Mouse (Mus musculus) naive thymus-derived CD4-positive, alpha-beta T cell, adult 2 months (primary cell): Measurements from ENCODE around the gene Poc1b.
"Not testable (repeated sequence)": the region's sequence is repeated elsewhere in the genome, so short reads cannot be mapped to it uniquely, and the experiment has no call there.

ENCODE experiments used
- DNase-seq: peaks from one replicate; pipeline ENCODE4 v3.0.0-alpha.2; 2011; ENCODE audit warnings: low read depth

The Poc1b gene

GRCm38 (mm10) chr10:99196556-99196955, 89.7 kb downstream of the Poc1b start:
- no peak for DNase-seq

- no peak for DNase-seq
Measured at GRCm38 (mm10) chr10:99197125-99197524, 90.3 kb downstream of the Poc1b start.

- DNase-seq: no peak
Measured at GRCm38 (mm10) chr10:99197607-99198305, 90.9 kb downstream of the Poc1b start.

- DNase-seq: peak; percentile 59
Measured at GRCm38 (mm10) chr10:99198946-99199345, 92.1 kb downstream of the Poc1b start.

GRCm38 (mm10) chr10:99200944-99201343, 94.1 kb downstream of the Poc1b start:
- no peak for DNase-seq

GRCm38 (mm10) chr10:99201786-99202185, 95.0 kb downstream of the Poc1b start:
- no peak for DNase-seq

- DNase-seq: no peak
Measured at GRCm38 (mm10) chr10:99202363-99202762, 95.5 kb downstream of the Poc1b start.

GRCm38 (mm10) chr10:99203163-99203562, 96.3 kb downstream of the Poc1b start:
- DNase-seq: no peak

GRCm38 (mm10) chr10:99203577-99204487, 97.0 kb downstream of the Poc1b start:
- DNase-seq: no peak

GRCm38 (mm10) chr10:99204553-99204952, 97.7 kb downstream of the Poc1b start:
- peak; percentile 85 for DNase-seq

GRCm38 (mm10) chr10:99207121-99207520, 100.3 kb downstream of the Poc1b start:
- no peak for DNase-seq

- DNase-seq: no peak
Measured at GRCm38 (mm10) chr10:99209146-99209800, 102.4 kb downstream of the Poc1b start.

GRCm38 (mm10) chr10:99211021-99211420, 104.2 kb downstream of the Poc1b start:
- DNase-seq: peak; percentile 44

- no peak for DNase-seq
Measured at GRCm38 (mm10) chr10:99211503-99212265, 104.8 kb downstream of the Poc1b start.

- no peak for DNase-seq
Measured at GRCm38 (mm10) chr10:99214421-99215299, 107.8 kb downstream of the Poc1b start.

GRCm38 (mm10) chr10:99216570-99216969, 109.7 kb downstream of the Poc1b start:
- not testable (repeated sequence) for DNase-seq

GRCm38 (mm10) chr10:99221540-99221939, 114.7 kb downstream of the Poc1b start:
- no peak for DNase-seq

- no peak for DNase-seq
Measured at GRCm38 (mm10) chr10:99222726-99223125, 115.9 kb downstream of the Poc1b start.

- no peak for DNase-seq
Measured at GRCm38 (mm10) chr10:99224218-99224617, 117.4 kb downstream of the Poc1b start.

GRCm38 (mm10) chr10:99226782-99227181, 119.9 kb downstream of the Poc1b start:
- no peak for DNase-seq
